Mouse (Mus musculus) spleen, postnatal 36 days (tissue): ENCODE measurements around the gene Tep1.
"Not testable (repeated sequence)": the region's sequence is repeated elsewhere in the genome, so short reads cannot be mapped to it uniquely, and the experiment has no call there.

Experiments used
- DNase-seq, 2 experiments: peaks; one replicate each; pipeline ENCODE4 v3.0.0; 2022; ENCODE audit warnings: low spot score in 2 of 2, mixed read lengths in 1 of 2

Gene Tep1

GRCm38 (mm10) chr14:50869889-50870804, at the start of gene Tep1:
Tep1 (minus strand) TSS chr14:50870560.
- peak; percentile 65 for DNase-seq

DNA sequence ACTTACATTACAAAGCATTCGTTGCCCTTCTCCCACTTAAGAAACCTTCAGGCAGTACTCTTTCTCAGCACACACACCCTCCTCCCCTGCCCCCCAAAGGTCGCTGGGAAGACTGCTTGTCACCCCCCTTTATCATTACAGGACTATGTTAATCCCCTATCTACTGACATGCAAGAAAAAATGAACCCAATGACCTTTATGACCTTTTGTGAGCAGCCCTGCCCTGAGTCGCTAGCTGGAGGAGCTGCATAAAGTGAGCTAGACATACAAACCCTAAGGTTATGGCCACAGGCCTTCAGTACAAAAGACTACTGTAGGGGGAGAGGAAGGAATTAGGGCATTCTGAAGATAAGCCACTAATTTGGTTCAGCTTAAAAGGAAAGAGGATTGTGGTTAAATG, 41.0 kb upstream of the Tep1 start:
- DNase-seq, result no peak

- DNase-seq, result no peak
Measured at GRCm38 (mm10) chr14:50908126-50908525, 37.8 kb upstream of the Tep1 start.

DNA sequence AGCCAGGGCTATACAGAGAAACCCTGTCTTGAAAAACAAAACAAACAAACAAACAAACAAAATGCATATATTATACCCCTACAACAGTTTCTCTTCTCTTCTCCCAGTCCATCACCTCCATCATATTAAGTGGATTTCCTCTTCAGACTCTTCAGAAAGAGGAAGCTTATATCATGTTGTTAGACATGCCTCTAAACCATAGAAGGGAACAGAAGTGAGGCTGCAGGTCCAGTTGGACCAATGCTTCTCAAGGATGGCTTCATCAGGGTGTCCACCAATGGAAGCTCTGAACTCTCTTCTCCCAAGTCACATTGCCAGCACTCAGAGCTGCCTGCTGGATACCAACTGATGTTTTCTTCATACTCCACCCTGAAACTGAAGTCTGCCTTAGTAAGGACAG, 35.0 kb upstream of the Tep1 start:
- not testable (repeated sequence) for DNase-seq

DNA sequence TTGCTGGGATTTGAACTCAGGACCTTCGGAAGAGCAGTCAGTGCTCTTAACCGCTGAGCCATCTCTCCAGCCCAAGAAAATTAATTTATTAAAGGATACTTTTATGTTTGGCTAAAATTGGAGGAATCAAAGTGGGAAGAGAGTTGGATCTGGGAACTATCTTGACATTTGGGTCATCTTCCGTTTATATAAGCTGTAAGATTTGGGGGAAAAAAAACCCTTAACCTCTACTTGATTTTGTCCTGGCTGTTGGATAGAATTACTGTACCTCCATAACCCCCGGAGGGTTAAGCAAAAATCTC, 34.4 kb upstream of the Tep1 start:
- no peak for DNase-seq

- no peak for DNase-seq
Measured at GRCm38 (mm10) chr14:50903973-50904827, 33.8 kb upstream of the Tep1 start.

DNA sequence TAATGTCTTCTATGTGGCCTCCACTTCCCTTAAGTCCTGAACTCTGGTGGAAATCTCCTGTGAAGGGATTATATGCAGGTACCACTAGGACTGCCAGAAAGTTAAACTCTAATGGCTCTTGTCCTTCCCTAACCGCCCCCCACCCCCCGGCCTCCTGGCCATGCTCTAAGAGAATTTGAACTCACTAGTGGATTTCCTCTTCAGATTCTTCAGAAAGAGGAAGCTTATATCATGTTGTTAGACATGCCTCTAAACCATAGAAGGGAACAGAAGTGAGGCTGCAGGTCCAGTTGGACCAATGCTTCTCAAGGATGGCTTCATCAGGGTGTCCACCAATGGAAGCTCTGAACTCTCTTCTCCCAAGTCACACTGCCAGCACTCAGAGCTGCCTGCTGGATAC, 27.6 kb upstream of the Tep1 start:
- not testable (repeated sequence) for DNase-seq

- no peak for DNase-seq
Measured at GRCm38 (mm10) chr14:50897374-50897765, 27.0 kb upstream of the Tep1 start, which contains the start of gene Klhl33. Klhl33 (minus strand) TSS chr14:50897507.

DNA sequence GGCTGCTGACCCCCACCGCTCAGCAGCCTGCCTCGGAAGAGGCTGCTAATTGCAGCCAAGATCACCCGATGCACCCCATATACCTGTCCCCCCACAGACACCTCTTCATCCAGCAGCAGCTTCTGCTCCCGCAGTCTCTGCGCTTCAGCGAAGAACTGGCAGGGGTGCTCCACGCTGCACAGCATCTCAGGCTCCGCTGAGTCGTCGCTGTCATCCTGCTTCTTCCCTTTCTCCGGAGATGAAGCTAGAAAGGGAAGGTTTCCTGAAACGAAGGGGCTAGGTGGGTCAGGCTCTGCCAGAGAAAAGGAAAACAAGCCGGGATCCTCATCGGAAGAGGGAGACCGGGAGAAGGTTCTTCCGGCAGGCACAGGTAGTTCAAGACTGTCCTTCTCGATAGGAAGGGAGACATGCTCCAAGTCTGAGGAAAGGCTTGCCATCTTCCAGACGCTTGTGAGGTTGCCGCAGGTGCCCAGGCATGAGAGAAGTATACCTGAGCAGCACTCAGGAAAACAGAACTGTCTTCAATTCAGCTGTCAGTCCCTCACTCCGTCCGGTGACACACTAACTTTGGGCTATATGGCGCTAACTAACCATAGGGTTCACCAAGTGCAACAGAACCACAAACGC, 26.5 kb upstream of the Tep1 start:
- DNase-seq, result no peak

DNA sequence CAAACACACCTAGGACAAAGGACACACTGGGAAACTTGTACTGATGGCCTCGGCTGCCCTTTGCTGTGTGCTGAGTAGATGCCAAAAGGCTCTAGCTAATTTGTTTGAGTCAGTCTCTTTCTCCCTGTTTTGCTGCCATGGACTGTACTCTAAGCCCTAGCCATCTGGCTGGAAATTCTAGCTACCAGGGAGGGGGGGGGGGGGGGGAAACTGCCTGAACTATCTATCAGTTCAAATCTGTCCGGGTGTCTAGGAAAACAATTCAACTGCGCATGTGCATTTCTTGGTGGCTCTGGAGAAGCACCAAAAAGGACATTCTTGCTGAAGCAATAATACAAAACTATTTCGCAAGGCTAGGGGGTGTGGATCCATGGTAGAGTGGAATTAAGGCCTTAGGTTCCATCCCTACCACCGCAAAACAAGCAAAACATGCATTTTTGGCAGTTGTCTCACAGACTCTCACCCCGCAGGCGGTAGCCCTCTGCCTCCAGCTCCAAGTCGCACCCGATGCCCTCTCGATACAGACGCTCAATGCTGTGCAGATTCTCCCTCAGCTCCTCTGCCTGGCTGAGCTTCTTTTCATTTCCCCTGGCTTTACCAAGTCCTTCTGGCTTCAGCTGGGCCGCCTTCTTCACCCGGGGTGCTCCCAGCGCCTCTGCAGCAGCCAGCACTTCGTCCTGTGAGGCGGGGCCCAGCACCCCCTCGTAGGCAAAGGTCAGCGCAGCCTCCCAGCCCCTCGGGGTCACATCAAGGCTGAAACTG, 25.8 kb upstream of the Tep1 start:
- DNase-seq, result peak in 1 of 2 experiments; percentile 29

DNA sequence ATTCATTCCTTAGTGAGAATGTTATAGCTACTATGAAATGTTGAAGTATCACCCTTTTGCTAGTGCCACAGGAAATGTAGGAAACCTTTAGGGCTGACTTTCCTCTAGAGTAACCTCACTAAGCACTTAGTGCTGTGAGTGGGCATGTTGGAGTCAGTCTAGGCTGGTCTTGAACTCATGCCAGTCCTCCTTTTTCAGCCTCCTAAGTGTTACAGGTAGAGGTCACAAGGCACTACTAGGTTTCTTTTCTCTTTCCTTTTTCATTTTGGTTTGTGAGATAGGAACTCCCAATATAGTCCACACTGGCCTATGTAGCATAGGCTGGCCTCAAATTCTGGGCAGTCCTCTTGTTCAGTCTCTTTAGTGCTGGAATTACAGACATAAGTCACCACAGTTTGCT, 25.0 kb upstream of the Tep1 start:
- DNase-seq, result no peak

GRCm38 (mm10) chr14:50892541-50893459, 22.4 kb upstream of the Tep1 start:
- DNase-seq, result no peak

DNA sequence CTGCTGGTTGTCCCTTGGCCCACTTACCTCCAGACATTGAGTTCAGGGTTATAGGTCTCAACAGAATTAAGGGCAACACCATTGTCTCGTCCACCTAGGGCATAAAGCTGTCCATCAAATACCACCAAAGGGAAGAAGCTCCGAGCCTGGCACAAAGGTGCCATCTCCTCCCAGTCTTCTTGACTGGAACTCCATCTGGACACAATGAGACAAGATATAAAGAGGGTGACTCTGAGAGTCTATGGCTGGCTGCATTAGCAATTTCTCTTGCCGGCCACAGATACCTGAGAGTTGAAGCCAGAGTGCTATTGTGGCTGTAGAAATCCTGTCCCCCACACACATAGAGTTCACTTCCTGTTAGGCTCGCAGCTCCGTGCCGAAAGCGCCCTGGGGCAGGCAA, 21.7 kb upstream of the Tep1 start:
- DNase-seq, result no peak

- DNase-seq, result no peak
Measured at GRCm38 (mm10) chr14:50891621-50892020, 21.3 kb upstream of the Tep1 start.

- DNase-seq, result no peak
Measured at GRCm38 (mm10) chr14:50876236-50876950, 6.0 kb upstream of the Tep1 start.

- DNase-seq, result no peak
Measured at GRCm38 (mm10) chr14:50875591-50876230, 5.4 kb upstream of the Tep1 start.

DNA sequence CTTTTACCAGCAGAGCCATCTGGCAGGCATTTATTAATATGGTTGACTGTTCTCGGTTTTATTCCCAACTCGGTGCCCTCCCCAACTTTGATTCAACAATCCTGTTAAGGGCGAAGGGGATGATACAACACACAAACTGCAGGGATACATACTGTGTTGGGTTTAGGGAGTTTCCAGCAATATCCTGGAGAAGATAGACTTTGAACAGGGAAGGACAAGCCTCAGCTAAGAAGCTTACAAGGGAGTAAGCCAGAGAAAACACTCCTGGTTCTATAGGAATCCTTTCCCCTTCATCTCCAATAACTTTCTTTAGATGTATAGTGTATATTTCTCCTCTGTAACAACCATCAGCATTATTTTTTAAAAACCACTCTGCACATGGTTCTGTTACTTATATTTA, 4.8 kb upstream of the Tep1 start:
- no peak for DNase-seq

- DNase-seq, result no peak
Measured at GRCm38 (mm10) chr14:50871284-50871683, 924 bp upstream of the Tep1 start.

DNA sequence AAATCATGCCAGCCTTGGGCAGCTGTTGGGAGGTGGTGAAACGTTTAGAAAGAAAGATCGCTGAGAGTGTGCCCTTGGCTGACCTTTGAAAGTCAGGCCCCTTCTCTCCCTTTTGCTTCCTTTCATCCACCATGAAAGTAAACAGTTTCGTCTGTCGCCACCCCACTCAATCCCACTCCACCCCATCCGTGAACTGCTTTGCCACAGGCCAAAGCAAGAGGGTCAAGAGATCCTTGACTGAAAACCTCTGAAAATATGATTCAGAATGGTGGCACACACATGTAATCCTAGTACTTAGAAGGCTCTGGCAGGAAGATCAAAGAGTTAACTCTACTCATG, 414 bp upstream of the Tep1 start:
- DNase-seq, result no peak
